Mouse (Mus musculus) urinary bladder, adult 2 months (tissue): ENCODE results near the gene Tcf25. TPM values are rescaled to one million over a fixed set of nuclear protein-coding genes. Genes with fewer than 3 reads are reported as not detected.

ENCODE experiments used
- DNase-seq: peaks from one replicate; pipeline ENCODE4 v3.0.0; 2022; ENCODE audit warnings: low spot score
- polyA plus RNA-seq: library from polyadenylated mRNA; depleted of rRNA; stranded (reverse); fragments of >200 nt; gene quantifications from 2 replicates; pipeline ENCODE4 v1.2.3, GENCODE M21; 2012

The Tcf25 gene
- polyA plus RNA-seq, 1 experiment: 193 TPM

GRCm38 (mm10) chr8:123349073-123349472 is 24.5 kb upstream of the Tcf25 start:
- DNase-seq: no peak

GRCm38 (mm10) chr8:123352118-123352517 is 21.4 kb upstream of the Tcf25 start:
- no peak for DNase-seq

GRCm38 (mm10) chr8:123352786-123353185 is 20.8 kb upstream of the Tcf25 start:
- no peak for DNase-seq

GRCm38 (mm10) chr8:123353216-123353615 is 20.3 kb upstream of the Tcf25 start:
- no peak for DNase-seq

DNA sequence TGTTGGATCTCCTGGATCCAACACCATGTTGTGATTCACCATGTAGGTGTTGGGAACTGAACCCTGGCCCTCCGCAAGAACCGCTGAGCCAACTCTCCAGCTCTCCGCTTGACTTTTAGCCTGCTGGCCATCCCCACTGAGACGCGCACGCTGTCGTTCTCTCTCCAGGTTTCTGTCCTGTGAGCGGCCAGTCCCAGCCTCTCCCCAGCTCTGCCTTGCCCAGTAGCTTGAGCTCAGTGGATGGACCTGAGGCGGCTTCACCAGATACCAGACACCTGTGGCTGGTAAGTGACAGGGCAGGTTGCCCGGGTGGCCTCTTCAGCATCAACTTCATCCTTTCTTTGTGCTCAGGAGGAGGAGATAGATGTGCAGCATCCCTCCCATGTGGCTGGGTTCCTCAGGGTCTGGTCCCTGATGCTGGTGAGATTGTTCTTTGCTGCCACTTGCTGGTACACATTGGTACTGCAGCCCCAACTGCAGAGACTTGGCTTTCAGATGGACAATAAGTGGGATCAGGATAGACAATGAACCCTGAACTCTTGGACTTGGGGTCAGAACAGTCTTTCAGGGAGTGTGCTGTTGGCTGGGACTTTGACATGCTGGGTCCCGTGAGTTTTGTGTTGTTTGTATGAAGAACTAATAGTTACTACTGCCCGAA is 12.3 kb upstream of the Tcf25 start:
- DNase-seq: peak; percentile 45

GRCm38 (mm10) chr8:123374239-123374578 is 656 bp downstream of the Tcf25 start:
- DNase-seq: peak; percentile 89

DNA sequence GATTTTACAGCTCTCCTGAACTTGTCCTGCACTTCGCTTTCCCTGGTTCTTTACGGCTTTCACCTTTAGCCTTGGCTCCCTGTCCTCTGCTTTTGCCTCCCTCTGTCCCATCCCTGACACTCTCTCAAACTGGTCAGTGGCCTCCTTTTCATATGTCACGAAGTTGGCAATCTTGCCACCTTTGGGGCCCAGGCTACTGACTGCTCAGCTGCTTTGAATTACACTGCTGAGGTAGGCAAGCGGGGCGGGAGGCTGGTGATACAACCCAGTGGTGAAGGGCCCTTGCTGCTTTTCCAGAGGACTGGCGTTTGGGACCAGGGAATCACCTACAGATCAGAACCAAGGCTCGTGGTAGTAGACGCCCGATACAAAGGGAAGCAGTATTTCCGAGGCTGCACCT is 2.1 kb downstream of the Tcf25 start:
- no peak for DNase-seq

DNA sequence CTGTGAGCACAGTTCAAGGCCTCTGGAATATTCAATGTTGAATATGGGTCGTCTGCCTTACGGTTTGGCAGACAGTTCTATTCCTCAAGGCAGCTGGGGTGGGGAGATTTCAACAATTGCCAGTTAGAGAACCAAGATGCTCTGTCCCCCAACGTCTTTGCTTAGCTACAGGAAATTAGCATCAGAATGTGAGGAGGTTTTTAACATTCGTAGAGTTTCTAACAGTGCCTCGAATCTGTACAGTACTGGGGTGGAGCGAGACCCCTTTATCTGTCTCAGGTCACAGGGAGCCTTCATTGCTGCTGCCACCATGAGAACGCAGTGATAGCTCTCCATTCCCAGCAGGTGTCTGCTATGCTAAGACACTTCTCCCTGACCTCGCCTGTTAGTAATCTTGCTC is 2.6 kb downstream of the Tcf25 start:
- no peak for DNase-seq

- no peak for DNase-seq
Observed at GRCm38 (mm10) chr8:123381711-123382110, 8.2 kb downstream of the Tcf25 start.

DNA sequence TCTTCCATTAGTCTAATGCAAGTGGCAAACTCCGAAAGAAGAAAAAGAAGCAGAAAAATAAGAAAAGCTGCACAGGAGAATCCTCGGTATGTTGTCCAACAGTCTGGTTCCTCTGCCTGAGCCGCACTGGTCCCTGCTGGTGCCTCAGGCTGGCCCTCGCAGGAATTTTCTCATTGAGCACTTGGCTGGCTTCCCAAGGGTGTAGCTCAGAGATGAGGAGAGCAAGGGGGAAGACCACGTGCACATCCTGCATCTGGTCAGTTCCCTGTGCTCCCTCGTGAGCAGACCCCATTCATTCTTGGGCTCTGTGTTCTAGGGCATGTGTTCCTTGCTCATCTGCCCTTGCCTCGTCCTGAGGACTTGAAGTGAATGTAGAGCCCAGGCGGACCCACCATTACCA is 9.0 kb downstream of the Tcf25 start:
- DNase-seq: no peak

- no peak for DNase-seq
Observed at GRCm38 (mm10) chr8:123384883-123385540, 11.5 kb downstream of the Tcf25 start.

- DNase-seq: no peak
Observed at GRCm38 (mm10) chr8:123387041-123387440, 13.5 kb downstream of the Tcf25 start.

DNA sequence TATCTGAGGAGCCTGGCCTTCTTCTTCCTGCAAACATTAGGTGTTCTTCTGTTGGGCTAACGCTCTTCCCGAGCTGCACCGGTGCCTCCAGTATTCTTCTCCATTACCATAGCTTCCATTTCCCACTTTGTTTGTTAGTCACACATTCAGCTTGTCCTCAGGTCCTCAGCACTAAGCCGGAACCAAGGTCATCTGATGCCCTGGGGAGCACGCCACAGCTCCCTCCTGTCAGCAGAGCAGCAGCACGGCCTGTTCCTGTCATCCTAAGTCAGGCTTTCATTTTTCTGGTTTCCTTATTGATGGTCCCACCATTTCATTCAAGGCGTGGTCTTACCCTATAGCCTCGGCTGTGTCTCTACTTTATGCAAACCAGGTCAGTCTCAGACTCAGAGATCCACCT is 14.2 kb downstream of the Tcf25 start:
- no peak for DNase-seq

- no peak for DNase-seq
Observed at GRCm38 (mm10) chr8:123389026-123389425, 15.5 kb downstream of the Tcf25 start.

DNA sequence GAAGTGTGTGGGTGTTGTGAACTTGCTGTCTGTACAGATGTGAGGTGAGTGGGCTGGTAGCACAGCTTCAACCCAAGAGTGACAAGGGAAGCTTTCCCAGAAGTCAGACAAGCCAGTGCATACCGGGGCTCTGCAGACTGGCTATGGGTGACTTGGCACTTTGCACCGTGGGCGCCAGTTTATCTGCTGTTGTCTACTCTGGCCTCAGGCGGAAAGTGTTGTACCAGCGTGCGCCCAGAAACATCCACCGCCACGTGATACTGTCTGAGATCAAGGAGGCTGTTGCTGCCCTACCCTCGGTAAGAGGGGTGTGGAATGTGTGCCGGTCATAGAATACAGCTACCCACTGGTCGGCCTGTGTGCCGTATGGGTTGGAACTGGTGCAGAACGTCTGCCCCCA is 24.8 kb downstream of the Tcf25 start:
- DNase-seq: no peak

DNA sequence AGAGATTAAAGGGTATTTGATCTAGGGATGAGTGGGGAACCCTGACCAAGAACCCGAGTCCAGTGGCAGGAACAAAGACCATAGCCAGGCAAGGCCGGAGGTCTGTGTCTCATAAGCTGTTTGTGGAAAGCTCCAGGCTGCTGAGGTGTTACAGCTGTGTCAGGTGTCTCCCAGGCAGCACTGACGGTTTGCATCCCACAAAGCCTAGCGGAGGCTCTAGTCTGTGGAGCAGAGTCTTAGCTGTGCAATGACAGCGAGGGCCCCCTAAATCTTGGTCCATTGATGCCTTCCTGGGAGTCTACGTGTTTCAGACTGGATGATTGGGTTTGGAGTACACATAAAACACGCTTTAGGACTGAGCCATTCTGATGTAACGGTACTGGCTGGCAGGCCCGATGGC is 28.4 kb downstream of the Tcf25 start:
- DNase-seq: no peak

DNA sequence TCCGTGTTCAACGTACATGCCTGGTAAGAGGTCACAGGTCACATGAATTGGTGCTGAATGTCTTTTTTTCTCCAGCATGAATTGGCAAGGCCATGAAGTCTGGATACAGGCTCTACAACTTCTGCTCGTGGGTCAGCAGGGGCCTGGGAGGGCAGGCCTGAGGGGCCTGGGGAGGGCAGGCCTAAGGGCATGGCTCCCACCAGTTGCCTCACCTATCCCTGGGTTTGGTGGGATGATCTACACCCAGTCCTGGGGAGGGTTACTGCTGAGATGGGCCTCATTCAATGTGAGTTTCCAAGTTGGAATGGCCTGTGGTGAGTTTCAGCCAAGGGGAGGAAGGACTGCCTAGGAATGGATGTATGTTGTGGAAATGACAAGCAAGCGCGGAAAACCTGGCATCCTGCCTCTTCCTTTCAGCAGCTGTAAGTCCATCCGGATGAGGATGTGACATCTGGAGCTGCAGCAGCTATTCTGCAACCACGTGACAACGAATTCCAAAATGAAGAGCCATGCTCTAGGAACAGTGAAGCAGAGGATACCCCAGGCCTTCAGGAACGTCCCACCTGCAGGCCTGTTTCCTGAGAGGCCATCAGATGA is 29.3 kb downstream of the Tcf25 start:
- no peak for DNase-seq

DNA sequence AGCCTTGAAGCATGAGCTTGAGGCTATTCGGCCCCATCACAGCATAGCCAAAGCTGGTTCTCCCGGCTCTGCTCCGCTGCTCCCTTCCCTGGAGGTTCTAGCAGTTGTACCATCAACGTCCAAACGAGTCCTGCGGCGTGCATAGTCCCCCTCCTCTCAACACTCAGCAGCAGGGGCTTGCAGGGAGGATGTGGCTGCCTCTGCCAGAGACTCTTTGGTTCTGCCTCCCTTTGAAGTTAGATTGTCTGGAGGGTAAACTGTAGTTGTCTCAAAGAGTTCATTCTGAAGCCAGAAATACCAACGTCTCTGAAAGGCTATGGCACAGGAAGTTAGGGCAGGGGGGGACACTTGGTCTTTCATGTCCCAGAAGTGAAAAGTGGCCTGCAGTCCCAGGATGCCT is 31.0 kb downstream of the Tcf25 start:
- no peak for DNase-seq

DNA sequence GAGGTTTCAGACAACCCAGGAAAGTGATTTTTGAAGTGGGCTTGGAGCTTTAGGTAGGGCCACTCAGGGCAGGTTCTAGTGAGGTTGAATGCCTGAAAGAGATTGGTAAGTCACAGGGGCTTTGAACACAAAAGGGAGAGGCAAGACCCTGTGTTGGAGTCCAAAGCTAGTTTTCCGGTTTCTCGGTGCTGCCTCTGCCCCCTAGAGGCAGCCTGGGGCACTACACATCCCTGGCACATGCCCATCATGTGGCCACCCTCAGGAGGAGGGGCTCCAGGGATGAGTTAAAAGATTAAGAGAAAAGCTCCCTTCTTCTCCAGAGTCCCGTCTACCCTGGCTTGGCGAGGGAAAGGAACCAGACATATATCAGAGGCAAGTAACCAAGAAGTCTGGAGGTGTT is 33.2 kb downstream of the Tcf25 start, which contains the start of gene Mc1r:
Mc1r (plus strand) TSS at position 322 of the 400 bp plus-strand sequence.
- DNase-seq: peak; percentile 31

GRCm38 (mm10) chr8:123407612-123408011 is 34.1 kb downstream of the Tcf25 start:
- DNase-seq: no peak

GRCm38 (mm10) chr8:123408586-123409544 is 35.3 kb downstream of the Tcf25 start:
- DNase-seq: no peak

GRCm38 (mm10) chr8:123410049-123410587 is 36.6 kb downstream of the Tcf25 start:
- DNase-seq: peak; percentile 19
